Mouse (Mus musculus) lung, postnatal 0 days (tissue): Measurements from ENCODE around the gene Osbpl7.

Experiments
- CTCF ChIP-seq: IDR thresholded peaks from 2 replicates; pipeline ENCODE4 v1.5.1; 2016; ENCODE audit warnings: antibody characterized with exemption, mild to moderate bottlenecking
- EP300 ChIP-seq: IDR thresholded peaks from 2 replicates; pipeline ENCODE4 v1.6.1; 2016; ENCODE audit warnings: antibody characterized with exemption, mild to moderate bottlenecking, control low read depth

DNA sequence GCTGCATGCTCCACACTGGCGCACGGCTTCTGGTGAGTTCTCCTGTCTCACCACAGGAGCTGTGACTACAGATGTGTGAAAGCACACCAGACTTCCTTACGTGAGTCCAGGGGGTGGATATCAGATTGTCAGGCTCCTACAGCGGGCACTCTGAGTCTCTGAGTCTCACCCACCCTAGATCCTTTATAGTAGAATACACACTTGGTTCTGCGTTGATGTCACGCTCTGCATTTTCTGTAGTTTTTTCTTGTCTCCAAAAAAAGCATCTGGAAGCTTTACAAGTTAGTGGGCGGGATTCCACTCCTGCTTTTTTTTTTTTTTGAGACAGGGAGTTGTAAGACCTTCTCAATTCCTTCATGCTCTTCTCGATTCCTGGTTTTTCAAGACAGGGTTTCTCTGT is 5.5 kb upstream of the Osbpl7 start:
- TF ChIP-seq CTCF (no peak), EP300 (no peak)
